Mouse (Mus musculus) brown adipose tissue, adult 24 weeks (tissue): ENCODE results near the gene Stk11ip. TPM values are rescaled to one million over a fixed set of nuclear protein-coding genes. Genes with fewer than 3 reads are reported as not detected.

Source experiments
- H3K27ac ChIP-seq: fragments of 200-500 bp; replicated peaks from 2 replicates; pipeline ENCODE4 v1.5.1; 2012; ENCODE audit warnings: low read depth, mild to moderate bottlenecking, low read length
- H3K4me1 ChIP-seq: fragments of 200-500 bp; 2 replicates; pipeline ENCODE4 v1.6.1; 2012; ENCODE audit warnings: low read length, mixed read lengths; ENCODE audit not compliant: control insufficient read depth, insufficient read depth, insufficient read length
- H3K4me3 ChIP-seq: fragments of 200-500 bp; 2 replicates; pipeline ENCODE4 v1.5.1; 2012; ENCODE audit warnings: low read depth, mild to moderate bottlenecking, low read length, moderate library complexity; ENCODE audit not compliant: insufficient read depth
- polyA plus RNA-seq: library from polyadenylated mRNA; stranded (reverse); fragments of >200 nt; gene quantifications from 2 replicates; pipeline ENCODE4 v1.2.4, GENCODE M21; 2012; ENCODE audit not compliant: missing spikeins, insufficient read depth, insufficient read length

The Stk11ip gene
- polyA plus RNA-seq, 1 experiment: 5.2 TPM

- no peaks in the 10 kb centered on the region for H3K4me1 ChIP-seq
- H3K27ac ChIP-seq: no peak overlapping the region
- 0 out of 2 replicates have a peak overlapping the region, but pooled peaks have one; percentile 10 for H3K4me3 ChIP-seq
Measured at GRCm38 (mm10) chr1:75547351-75547750, 26.0 kb downstream of the Stk11ip start.

- H3K4me3 ChIP-seq: no peak overlapping the region
- H3K27ac ChIP-seq: no peak overlapping the region
- no peaks in the 10 kb centered on the region for H3K4me1 ChIP-seq
Measured at GRCm38 (mm10) chr1:75548083-75548482, 26.8 kb downstream of the Stk11ip start.

GRCm38 (mm10) chr1:75548871-75549270, 27.5 kb downstream of the Stk11ip start:
- Histone ChIP-seq H3K27ac (no peak overlapping the region), H3K4me3 (no peak overlapping the region), H3K4me1 (no peaks in the 10 kb centered on the region)

- Histone ChIP-seq H3K4me1 (no peaks in the 10 kb centered on the region), H3K27ac (no peak overlapping the region), H3K4me3 (no peak overlapping the region)
Measured at GRCm38 (mm10) chr1:75549289-75550279, 28.3 kb downstream of the Stk11ip start.

GRCm38 (mm10) chr1:75550586-75550985, 29.3 kb downstream of the Stk11ip start:
- H3K4me1 ChIP-seq: no peaks in the 10 kb centered on the region
- H3K27ac ChIP-seq: no peak overlapping the region
- H3K4me3 ChIP-seq: no peak overlapping the region

GRCm38 (mm10) chr1:75555680-75556079, 34.4 kb downstream of the Stk11ip start:
- Histone ChIP-seq H3K4me1 (no peaks in the 10 kb centered on the region), H3K27ac (no peak overlapping the region), H3K4me3 (no peak overlapping the region)

- H3K4me3 ChIP-seq: no peak overlapping the region
- no peak overlapping the region for H3K27ac ChIP-seq
Measured at GRCm38 (mm10) chr1:75556143-75556781, 34.9 kb downstream of the Stk11ip start.

GRCm38 (mm10) chr1:75557041-75557440, 35.7 kb downstream of the Stk11ip start:
- no peak overlapping the region for H3K27ac ChIP-seq
- H3K4me3 ChIP-seq: no peak overlapping the region
- H3K4me1 ChIP-seq: no peaks in the 10 kb centered on the region

More at GRCm38 (mm10) chr1:75556143-75556781, 34.9 kb downstream of the Stk11ip start:
- no peaks in the 10 kb centered on the region for H3K4me1 ChIP-seq

GRCm38 (mm10) chr1:75558388-75559178, 37.3 kb downstream of the Stk11ip start:
- Histone ChIP-seq H3K4me3 (no peak overlapping the region), H3K27ac (no peak overlapping the region), H3K4me1 (no peaks in the 10 kb centered on the region)

GRCm38 (mm10) chr1:75559212-75559925, 38.0 kb downstream of the Stk11ip start:
- H3K27ac ChIP-seq: no peak overlapping the region
- H3K4me3 ChIP-seq: no peak overlapping the region
- no peaks in the 10 kb centered on the region for H3K4me1 ChIP-seq

- Histone ChIP-seq H3K27ac (no peak overlapping the region), H3K4me1 (no peaks in the 10 kb centered on the region), H3K4me3 (no peak overlapping the region)
Measured at GRCm38 (mm10) chr1:75560206-75560913, 39.0 kb downstream of the Stk11ip start.

GRCm38 (mm10) chr1:75561221-75561897, 40.0 kb downstream of the Stk11ip start:
- Histone ChIP-seq H3K4me3 (no peak overlapping the region), H3K27ac (no peak overlapping the region), H3K4me1 (no peaks in the 10 kb centered on the region)

- Histone ChIP-seq H3K4me1 (no peaks in the 10 kb centered on the region), H3K4me3 (no peak overlapping the region), H3K27ac (no peak overlapping the region)
Measured at GRCm38 (mm10) chr1:75561898-75562238, 40.5 kb downstream of the Stk11ip start.

GRCm38 (mm10) chr1:75564102-75564501, 42.8 kb downstream of the Stk11ip start:
- H3K4me3 ChIP-seq: no peak overlapping the region
- H3K27ac ChIP-seq: no peak overlapping the region
- H3K4me1 ChIP-seq: no peaks in the 10 kb centered on the region
